Mouse (Mus musculus) embryonic fibroblast, embryonic 13.5 days (primary cell): ENCODE results near the gene Ubash3b.

Experiments used
- CTCF ChIP-seq: IDR thresholded peaks from 2 replicates; pipeline ENCODE4 v1.5.1; 2011; ENCODE audit warnings: mild to moderate bottlenecking, control low read depth, low read length, moderate library complexity, borderline replicate concordance; ENCODE audit not compliant: insufficient read depth
- POLR2A ChIP-seq: IDR thresholded peaks from 2 replicates; pipeline ENCODE4 v1.6.1; 2011; ENCODE audit warnings: low read depth, mild to moderate bottlenecking, control low read depth, low read length, moderate library complexity

DNA sequence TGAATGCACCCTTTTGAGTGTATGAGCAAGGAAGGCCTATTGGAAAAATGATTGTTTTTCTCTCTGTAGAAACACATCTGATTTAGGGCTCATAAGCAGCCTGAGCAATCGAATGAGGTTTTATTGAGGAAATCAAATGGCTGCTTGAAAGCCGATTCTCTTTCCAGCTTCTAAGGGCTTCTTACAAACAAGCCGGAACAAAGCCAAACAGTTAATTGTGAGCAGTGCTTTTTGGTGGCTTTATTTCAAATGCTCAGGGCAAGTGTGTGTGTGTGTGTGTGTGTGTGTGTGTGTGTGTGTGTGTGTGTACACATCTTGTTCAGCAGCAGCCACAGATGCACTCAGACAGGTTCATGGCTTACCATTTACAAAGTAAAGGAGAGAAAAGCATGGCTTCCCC lies 200.1 kb downstream of the Ubash3b start:
- TF ChIP-seq POLR2A (no peak), CTCF (no peak)
